Mouse (Mus musculus) neural tube, embryonic 13.5 days (tissue): ENCODE measurements around the gene Itga6. TPM values are rescaled to one million over a fixed set of nuclear protein-coding genes. Genes with fewer than 3 reads are reported as not detected.

Source experiments
- ATAC-seq: fragments of 200-750 bp; cut with Nextera tagmentation; 2 replicates; pipeline ENCODE4 v1.8.0; 2017; ENCODE audit warnings: low read depth, mild to moderate bottlenecking, moderate TSS enrichment, moderate library complexity
- H3K27ac ChIP-seq: fragments of 300-500 bp; sonication (generic); replicated peaks from 2 replicates; pipeline ENCODE4 v1.5.1; 2015; ENCODE audit warnings: moderate library complexity, mild to moderate bottlenecking, inconsistent platforms
- H3K27me3 ChIP-seq: fragments of 300-500 bp; sonication (generic); 2 replicates; pipeline ENCODE4 v1.6.1; 2015; ENCODE audit warnings: mild to moderate bottlenecking, inconsistent platforms
- H3K36me3 ChIP-seq: fragments of 300-500 bp; sonication (generic); 2 replicates; pipeline ENCODE4 v1.6.1; 2015; ENCODE audit warnings: mild to moderate bottlenecking, inconsistent platforms
- H3K4me1 ChIP-seq: fragments of 300-500 bp; sonication (generic); replicated peaks from 2 replicates; pipeline ENCODE4 v1.6.1; 2015; ENCODE audit warnings: inconsistent platforms
- H3K4me2 ChIP-seq: fragments of 300-500 bp; sonication (generic); 2 replicates; pipeline ENCODE4 v1.6.1; 2015; ENCODE audit warnings: inconsistent platforms, mild to moderate bottlenecking, moderate library complexity
- H3K4me3 ChIP-seq: fragments of 300-500 bp; sonication (generic); 2 replicates; pipeline ENCODE4 v1.5.1; 2015; ENCODE audit warnings: mild to moderate bottlenecking, inconsistent platforms
- H3K9ac ChIP-seq: fragments of 300-500 bp; sonication (generic); 2 replicates; pipeline ENCODE4 v1.6.1; 2015; ENCODE audit warnings: moderate library complexity, mild to moderate bottlenecking, inconsistent platforms
- H3K9me3 ChIP-seq: fragments of 300-500 bp; sonication (generic); 2 replicates; pipeline ENCODE4 v1.6.1; 2016; ENCODE audit warnings: inconsistent platforms
- WGBS: fragments of 180-500 bp; shearing (Covaris S2); methylation state at CpG from one replicate; pipeline ENCODE4 v1.1.7; 2015; 5-methylcytosine and 5-hydroxymethylcytosine counted together
- polyA plus RNA-seq: library from polyadenylated mRNA; unstranded; fragments of >200 nt; fragmentation: Nextera tagmentation; extraction: Ambion mirVana; gene quantifications from 2 replicates; pipeline ENCODE4 v1.2.1, GENCODE M21; 2015

The Itga6 gene
- 24.6 and 26.3 TPM in 2 replicates for polyA plus RNA-seq

DNA sequence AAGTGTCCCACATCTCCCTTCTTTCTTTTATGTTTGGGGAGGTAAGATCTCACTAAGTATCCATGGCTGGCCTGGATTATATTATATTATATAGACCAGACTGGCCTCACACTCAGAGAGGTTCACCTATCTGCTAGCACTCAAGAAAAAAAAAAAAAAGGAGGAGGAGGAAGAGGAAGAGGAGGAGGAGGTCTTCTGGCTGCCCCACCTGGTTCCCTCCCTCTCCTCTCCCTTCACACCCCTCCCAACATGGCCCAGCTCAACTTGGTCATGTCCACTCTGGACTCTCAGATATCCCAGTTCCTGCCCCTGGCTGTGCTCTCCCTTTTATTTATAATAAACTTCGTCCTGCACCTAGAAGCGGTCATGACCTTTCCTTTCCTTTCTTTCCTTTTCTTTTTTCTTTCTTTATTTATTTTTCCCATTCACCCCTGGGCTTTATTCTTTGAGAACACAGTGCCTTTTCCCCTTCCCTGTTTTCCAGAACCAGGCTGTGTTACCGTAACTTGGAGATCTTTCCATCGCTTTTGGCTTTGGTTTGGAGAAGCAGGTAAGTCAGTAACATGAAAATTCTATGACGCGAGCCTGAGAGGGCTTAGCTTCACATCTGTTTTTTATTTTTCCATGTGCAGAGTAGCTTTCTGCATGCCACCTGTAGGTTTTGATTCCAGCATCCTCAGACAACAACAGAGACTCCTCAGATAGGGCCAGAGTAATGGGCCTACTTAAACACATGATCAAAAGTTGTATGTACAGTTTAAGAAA, at the start of gene Itga6:
Gene Itga6 (plus strand): TSS at position 7 of the 765 bp plus-strand sequence.
- H3K36me3 ChIP-seq, result no peaks in the 10 kb centered on the region
- no peaks in the 10 kb centered on the region for H3K27me3 ChIP-seq
- H3K4me3 ChIP-seq, result no peak within 1 kb of the TSS
- no peak within 1 kb of the TSS for H3K9ac ChIP-seq
- no peak within 1 kb of the TSS for H3K4me2 ChIP-seq
- peaks cover 48% of the 10 kb centered on the region for H3K4me1 ChIP-seq
- no peaks in the 10 kb centered on the region for H3K9me3 ChIP-seq
- 63% methylated on average over 6 of the region's 6 CpGs for WGBS
- no peak for ATAC-seq
- H3K27ac ChIP-seq, result no peak within 1 kb of the TSS

DNA sequence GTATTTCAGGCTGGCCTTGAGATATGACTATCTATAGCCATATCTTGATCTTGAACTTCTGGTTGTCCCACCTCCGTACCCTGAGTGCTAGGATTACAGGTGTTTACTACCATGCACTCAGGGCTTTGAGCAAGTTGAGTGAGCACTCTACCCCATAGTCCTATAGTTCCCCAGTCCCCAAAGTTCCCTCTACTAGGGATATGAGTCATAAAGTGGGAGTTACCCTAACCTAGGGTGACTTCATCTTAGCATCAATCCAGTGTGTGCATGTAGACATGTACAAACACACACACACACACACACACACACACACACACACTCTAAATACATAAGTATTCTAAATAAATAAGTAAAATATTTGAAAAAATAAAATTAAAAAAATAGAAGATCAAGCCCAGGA, 48.6 kb upstream of the Itga6 start:
- Histone ChIP-seq H3K9ac (no peak overlapping the region), H3K4me1 (peaks cover 8% of the 10 kb centered on the region), H3K27ac (no peak overlapping the region), H3K4me2 (no peak overlapping the region), H3K27me3 (no peaks in the 10 kb centered on the region), H3K9me3 (peaks cover 4% of the 10 kb centered on the region; the same call in 1 of the 2 replicates), H3K36me3 (no peaks in the 10 kb centered on the region), H3K4me3 (no peak overlapping the region)
- ATAC-seq, result no peak
- WGBS, result 83% methylated on average over 1 of the region's 1 CpGs

DNA sequence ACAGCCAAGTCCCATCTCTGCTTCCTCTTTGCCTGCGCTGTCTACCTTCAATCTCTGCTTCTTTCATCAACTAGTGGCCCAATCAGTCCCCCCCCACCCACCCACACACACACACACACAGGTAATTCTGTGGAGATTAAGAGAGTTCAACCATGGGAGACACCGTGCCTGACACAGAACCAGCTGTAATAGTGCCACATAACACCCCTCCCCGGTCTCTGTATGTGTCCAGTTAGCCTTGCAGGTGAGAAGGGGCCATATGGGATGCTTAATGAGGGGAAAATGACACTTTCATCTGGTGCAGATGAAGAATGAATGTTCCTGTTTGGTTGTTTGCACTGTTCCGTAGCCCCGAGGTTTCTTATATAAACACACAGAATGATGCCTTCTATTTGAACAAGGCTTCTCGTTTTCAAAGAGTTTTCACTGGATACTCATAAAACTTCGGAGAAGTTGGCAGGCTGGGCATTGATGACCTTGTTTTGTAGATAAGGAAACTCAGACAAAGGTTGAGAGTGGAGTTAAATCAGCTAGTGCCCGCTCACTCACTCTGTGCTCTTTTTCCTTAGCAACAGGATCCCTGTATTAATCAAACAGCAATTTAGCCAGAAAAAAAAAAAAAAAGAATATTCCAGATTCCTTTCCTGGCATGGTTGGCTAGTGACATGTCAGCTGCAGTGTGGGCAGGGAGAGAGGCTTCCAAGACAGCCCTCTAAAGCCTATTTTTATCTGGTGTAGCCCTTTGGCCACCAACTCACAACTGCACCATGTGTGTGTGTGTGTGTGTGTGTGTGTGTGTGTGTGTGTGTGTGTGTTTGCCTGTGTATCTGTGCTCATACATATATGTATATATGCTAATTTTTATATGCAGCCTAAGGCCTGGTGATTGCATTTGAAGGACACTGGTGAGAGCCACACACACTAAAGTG, 47.7 kb upstream of the Itga6 start:
- 68% methylated on average over 8 of the region's 8 CpGs for WGBS
- no peak for ATAC-seq
- no peak overlapping the region for H3K4me3 ChIP-seq
- no peaks in the 10 kb centered on the region for H3K27me3 ChIP-seq
- H3K9me3 ChIP-seq, result peaks cover 4% of the 10 kb centered on the region; the same call in 1 of the 2 replicates
- H3K9ac ChIP-seq, result no peak overlapping the region
- H3K4me1 ChIP-seq, result peaks cover 8% of the 10 kb centered on the region
- no peaks in the 10 kb centered on the region for H3K36me3 ChIP-seq
- no peak overlapping the region for H3K4me2 ChIP-seq
- no peak overlapping the region for H3K27ac ChIP-seq

DNA sequence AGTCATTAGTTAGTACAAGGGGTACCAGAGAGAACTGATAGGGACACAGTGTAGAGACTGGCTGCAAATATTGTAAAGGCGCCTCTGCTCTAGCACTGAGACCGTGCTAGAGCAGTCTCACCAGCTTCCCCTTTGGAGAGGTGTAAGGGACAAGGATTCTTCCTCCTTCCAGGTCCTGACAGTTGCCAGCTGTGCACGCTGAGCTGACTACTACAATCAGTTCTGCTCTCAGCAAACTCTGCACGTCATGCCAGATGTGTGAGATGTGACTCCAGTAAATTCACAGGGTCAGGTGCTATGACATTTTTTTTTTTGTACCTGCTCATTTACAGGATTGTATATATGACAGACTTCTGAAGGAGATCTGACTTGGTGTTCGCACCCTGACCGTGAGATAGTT, 47.0 kb upstream of the Itga6 start:
- Histone ChIP-seq H3K4me1 (peaks cover 8% of the 10 kb centered on the region), H3K4me2 (no peak overlapping the region), H3K9ac (no peak overlapping the region), H3K36me3 (no peaks in the 10 kb centered on the region), H3K9me3 (peaks cover 4% of the 10 kb centered on the region; the same call in 1 of the 2 replicates), H3K4me3 (no peak overlapping the region), H3K27me3 (peaks cover under 1% of the 10 kb centered on the region; the same call in 1 of the 2 replicates), H3K27ac (no peak overlapping the region)
- WGBS, result 84% methylated on average over 6 of the region's 6 CpGs
- no peak for ATAC-seq

DNA sequence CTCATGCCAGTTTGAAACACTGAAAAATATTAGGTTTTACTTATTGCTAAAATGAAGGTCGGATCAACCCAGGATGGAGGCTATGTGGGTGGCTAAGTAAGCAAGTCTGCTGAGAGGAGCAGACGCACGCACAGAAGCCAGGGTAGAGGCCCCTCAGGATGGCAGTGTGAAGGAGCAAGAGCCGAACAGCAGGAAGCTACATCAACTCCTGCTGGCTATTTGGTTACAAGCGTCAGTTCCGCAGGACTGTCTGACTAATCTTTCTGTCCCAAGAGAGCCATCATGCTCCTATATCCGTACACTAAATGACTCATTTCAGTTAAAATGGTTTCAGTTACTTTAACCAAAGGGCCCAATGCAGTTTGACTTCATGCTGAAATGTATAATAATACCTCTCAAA, 46.5 kb upstream of the Itga6 start:
- peaks cover 8% of the 10 kb centered on the region for H3K4me1 ChIP-seq
- WGBS, result 31% methylated on average over 7 of the region's 7 CpGs
- no peaks in the 10 kb centered on the region for H3K36me3 ChIP-seq
- H3K27me3 ChIP-seq, result peaks cover 4% of the 10 kb centered on the region; the same call in 1 of the 2 replicates
- no peak overlapping the region for H3K9ac ChIP-seq
- peaks cover 4% of the 10 kb centered on the region; the same call in 1 of the 2 replicates for H3K9me3 ChIP-seq
- H3K4me3 ChIP-seq, result no peak overlapping the region
- no peak overlapping the region for H3K4me2 ChIP-seq
- no peak for ATAC-seq
- H3K27ac ChIP-seq, result peak overlapping the region; percentile 19; the same call in 1 of the 2 replicates

DNA sequence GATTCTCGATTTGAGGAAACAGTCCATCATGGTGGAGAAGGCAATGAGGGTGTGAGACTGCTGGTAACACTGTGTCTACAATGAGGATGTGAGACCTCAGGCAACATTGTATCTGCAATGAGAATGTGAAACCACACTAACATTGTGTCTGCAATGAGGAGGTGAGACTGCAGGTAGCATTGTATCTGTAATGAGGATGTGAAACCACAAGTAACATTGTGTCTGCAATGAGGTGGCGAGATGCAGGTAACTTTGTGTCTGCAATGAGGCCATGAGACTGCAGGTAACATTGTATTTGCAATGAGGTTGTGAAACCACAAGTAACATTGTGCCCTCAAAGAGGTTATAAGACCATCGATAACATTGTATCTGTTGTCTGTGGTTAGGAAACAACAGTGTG, 44.1 kb upstream of the Itga6 start:
- H3K4me3 ChIP-seq, result no peak overlapping the region
- 96% methylated on average over 3 of the region's 3 CpGs for WGBS
- H3K27ac ChIP-seq, result no peak overlapping the region
- no peak overlapping the region for H3K4me2 ChIP-seq
- H3K36me3 ChIP-seq, result no peaks in the 10 kb centered on the region
- H3K9me3 ChIP-seq, result peaks cover 4% of the 10 kb centered on the region; the same call in 1 of the 2 replicates
- H3K4me1 ChIP-seq, result peaks cover 8% of the 10 kb centered on the region
- no peak for ATAC-seq
- peaks cover 4% of the 10 kb centered on the region; the same call in 1 of the 2 replicates for H3K27me3 ChIP-seq
- H3K9ac ChIP-seq, result no peak overlapping the region

DNA sequence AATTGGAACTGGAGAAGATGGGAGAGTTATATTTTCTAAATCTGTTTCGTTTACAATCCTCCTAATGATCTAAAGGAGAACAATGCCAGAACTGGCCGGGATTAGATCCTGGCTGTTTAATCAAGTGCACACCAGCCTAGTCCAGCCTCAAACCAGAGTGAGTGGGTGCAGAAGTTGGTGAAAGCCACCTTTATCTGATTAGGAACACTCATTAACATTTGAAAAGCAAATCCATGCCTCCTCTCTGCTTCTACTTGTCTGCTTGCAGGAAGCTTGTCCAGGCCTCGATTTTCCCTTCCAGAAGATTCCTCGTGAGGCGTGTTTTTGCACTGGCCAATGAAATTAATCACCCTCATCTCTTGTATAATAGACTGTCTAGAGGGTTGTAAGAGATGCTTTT, 41.1 kb upstream of the Itga6 start:
- WGBS, result 66% methylated on average over 5 of the region's 5 CpGs
- no peak overlapping the region for H3K27ac ChIP-seq

DNA sequence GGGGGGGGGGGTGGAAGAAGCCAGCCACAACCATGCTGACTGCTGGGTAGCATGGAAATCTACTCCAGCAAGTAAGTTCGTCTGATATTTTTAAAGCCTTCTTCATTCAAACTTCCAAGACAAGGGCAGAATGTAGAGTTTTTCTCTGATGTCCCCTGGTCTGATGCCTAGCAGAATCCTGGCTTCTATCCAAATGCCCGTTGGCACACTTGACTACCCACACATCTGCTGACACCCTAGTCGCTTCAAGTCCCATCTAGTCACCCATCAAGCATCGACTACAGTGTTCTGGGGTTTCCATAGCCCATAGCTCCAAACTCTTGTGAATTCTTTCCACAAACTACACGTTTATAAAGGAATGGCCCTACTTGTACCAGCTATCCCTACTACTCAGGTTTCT, 36.5 kb upstream of the Itga6 start:
- Histone ChIP-seq H3K9ac (no peak overlapping the region), H3K27ac (no peak overlapping the region), H3K27me3 (no peaks in the 10 kb centered on the region), H3K4me1 (no peaks in the 10 kb centered on the region), H3K36me3 (no peaks in the 10 kb centered on the region), H3K9me3 (no peaks in the 10 kb centered on the region), H3K4me2 (no peak overlapping the region), H3K4me3 (no peak overlapping the region)
- ATAC-seq, result no peak
- 76% methylated on average over 5 of the region's 5 CpGs for WGBS

More for the DNA sequence above, 41.1 kb upstream of the Itga6 start:
- no peak for ATAC-seq
- Histone ChIP-seq H3K4me3 (no peak overlapping the region), H3K36me3 (no peaks in the 10 kb centered on the region), H3K4me1 (peaks cover under 1% of the 10 kb centered on the region; the same call in 1 of the 2 replicates), H3K4me2 (no peak overlapping the region), H3K9me3 (peaks cover 4% of the 10 kb centered on the region; the same call in 1 of the 2 replicates), H3K9ac (no peak overlapping the region), H3K27me3 (peaks cover 4% of the 10 kb centered on the region; the same call in 1 of the 2 replicates)

DNA sequence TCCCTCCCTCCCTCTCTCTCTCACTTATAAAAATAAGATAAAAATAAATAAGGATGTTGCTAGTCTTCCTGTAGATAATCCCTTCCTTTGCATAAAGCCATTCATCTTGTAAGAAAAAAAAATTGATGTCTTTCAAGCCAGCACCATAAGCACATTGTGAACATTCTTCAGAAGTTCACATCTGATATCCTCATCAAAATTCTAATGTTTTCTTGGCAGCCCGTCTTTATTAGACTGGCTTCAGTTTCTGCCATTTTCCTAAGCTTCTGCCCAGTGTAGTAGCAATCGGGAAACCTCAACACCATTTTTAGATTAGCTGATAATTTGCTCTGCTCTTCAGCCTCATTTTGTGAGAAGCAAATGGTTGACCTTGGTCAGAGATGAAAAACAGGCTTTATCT, 33.8 kb upstream of the Itga6 start:
- Histone ChIP-seq H3K36me3 (no peaks in the 10 kb centered on the region), H3K4me1 (no peaks in the 10 kb centered on the region), H3K4me2 (no peak overlapping the region), H3K27ac (no peak overlapping the region), H3K4me3 (no peak overlapping the region), H3K27me3 (no peaks in the 10 kb centered on the region), H3K9ac (no peak overlapping the region), H3K9me3 (no peaks in the 10 kb centered on the region)
- 85% methylated on average over 2 of the region's 2 CpGs for WGBS
- ATAC-seq, result no peak

DNA sequence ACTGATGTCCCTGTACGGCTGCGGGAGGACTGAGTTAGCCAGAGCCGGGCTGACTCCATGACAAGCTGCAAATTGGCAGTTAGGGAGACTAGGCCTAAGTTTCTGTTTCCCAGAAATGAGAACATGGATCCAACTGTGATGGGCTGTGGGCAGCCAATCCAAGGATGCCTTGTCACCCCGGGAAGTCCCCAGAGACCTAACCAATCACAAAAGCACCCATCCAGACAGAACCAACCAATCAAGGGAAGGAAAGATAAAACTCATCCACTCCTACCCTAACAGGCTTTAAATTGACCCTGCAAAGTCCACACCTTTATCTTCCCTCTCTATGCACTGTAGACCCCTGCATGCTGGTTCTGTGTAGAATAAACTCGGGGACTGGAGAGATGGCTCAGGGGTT, 31.0 kb upstream of the Itga6 start:
- Histone ChIP-seq H3K9me3 (no peaks in the 10 kb centered on the region), H3K4me2 (no peak overlapping the region), H3K4me3 (no peak overlapping the region), H3K27me3 (no peaks in the 10 kb centered on the region), H3K27ac (no peak overlapping the region), H3K9ac (no peak overlapping the region), H3K4me1 (peaks cover 6% of the 10 kb centered on the region), H3K36me3 (no peaks in the 10 kb centered on the region)
- no peak for ATAC-seq
- WGBS, result 96% methylated on average over 5 of the region's 5 CpGs

DNA sequence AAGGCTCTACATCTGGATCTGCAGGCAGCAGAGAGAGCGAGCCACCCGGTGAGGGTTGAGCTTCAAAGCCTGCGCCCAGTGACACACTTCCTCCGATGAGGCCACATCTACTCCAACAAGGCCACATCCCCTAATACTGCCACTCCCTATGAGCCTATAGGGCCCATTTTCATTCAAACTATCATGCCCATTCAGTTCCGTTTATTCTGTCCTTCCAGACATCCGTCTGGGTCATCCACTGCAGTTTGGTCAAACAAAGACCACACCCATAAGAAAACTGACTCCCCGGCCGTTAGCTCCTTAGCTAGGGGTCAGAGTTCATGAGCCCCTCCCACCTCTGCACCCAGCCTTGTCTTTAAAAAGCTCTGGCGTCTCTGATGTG, 26.4 kb upstream of the Itga6 start:
- Histone ChIP-seq H3K9me3 (no peaks in the 10 kb centered on the region), H3K4me2 (no peak overlapping the region), H3K4me3 (no peak overlapping the region), H3K27me3 (no peaks in the 10 kb centered on the region), H3K36me3 (no peaks in the 10 kb centered on the region), H3K4me1 (peaks cover 13% of the 10 kb centered on the region), H3K9ac (no peak overlapping the region), H3K27ac (0 out of 2 replicates have a peak overlapping the region, but pooled peaks have one; percentile 38)
- 18% methylated on average over 9 of the region's 9 CpGs for WGBS
- ATAC-seq, result no peak
